Mouse (Mus musculus): ENCODE data around the gene Btbd16. TPM values are rescaled to one million over a fixed set of nuclear protein-coding genes. Genes with fewer than 3 reads are reported as not detected.

Btbd16 gene
- polyA plus RNA-seq, 1 experiment from 2014 or later, result not detected

DNA sequence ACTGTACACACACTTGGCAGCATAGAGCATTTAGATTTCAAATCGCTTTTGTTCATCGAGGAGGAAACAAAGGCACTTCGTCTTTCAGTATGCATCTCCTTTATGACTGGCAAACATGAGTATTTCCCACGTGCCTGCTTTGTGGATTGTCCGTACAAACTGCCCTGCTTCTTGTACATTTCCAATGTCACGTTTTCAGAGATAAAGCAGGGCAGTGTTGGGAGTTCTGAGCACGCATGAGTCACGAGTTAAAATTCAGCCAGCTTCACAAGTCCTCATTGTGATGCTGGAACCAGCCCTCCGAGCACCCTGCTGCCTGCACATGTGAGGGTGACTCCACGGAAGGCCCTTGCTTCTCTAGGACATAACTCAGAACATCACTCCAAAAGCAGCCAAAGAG lies 45.8 kb downstream of the Btbd16 start:
- Histone ChIP-seq H3K36me3 (ENCODE audit: insufficient read depth, low read length) (no peaks in the 10 kb centered on the region), H3K27ac (no peak overlapping the region), H3K4me2 (ENCODE audit: low read length) (no peak overlapping the region), H3K9me3 (replicated peaks; ENCODE audit: low read length) (no peaks in the 10 kb centered on the region), H3K4me1 (replicated peaks; ENCODE audit: insufficient read depth, low read length) (no peaks in the 10 kb centered on the region), H3K27me3 (ENCODE audit: insufficient read depth, low read length) (no peaks in the 10 kb centered on the region), H3K9ac (ENCODE audit: low read depth, low read length) (no peak overlapping the region), H3K4me3 (replicated peaks; ENCODE audit: low read depth, low read length) (no peak overlapping the region)
- 62% methylated on average over 10 of the region's 10 CpGs for WGBS
- DNase-seq (ENCODE audit: low spot score) (no peak), ATAC-seq (replicated peaks; ENCODE audit: low FRiP score, low read depth) (no peak)
- TF ChIP-seq CTCF (IDR thresholded peaks at IDR 0.05; ENCODE audit: low read depth), result no peak

- no peaks in the 10 kb centered on the region for H3K4me1 ChIP-seq (replicated peaks; ENCODE audit: insufficient read depth, low read length)
- H3K27me3 ChIP-seq (ENCODE audit: insufficient read depth, low read length), result no peaks in the 10 kb centered on the region
- TF ChIP-seq CTCF (IDR thresholded peaks at IDR 0.05; ENCODE audit: low read depth), result no peak
- H3K9ac ChIP-seq (ENCODE audit: low read depth, low read length), result no peak overlapping the region
- no peak overlapping the region for H3K4me2 ChIP-seq (ENCODE audit: low read length)
- H3K9me3 ChIP-seq (replicated peaks; ENCODE audit: low read length), result no peaks in the 10 kb centered on the region
- WGBS, result 66% methylated on average over 9 of the region's 9 CpGs
- no peak overlapping the region for H3K4me3 ChIP-seq (replicated peaks; ENCODE audit: low read depth, low read length)
- no peak overlapping the region for H3K27ac ChIP-seq
- DNase-seq (ENCODE audit: low spot score) (no peak), ATAC-seq (replicated peaks; ENCODE audit: low FRiP score, low read depth) (no peak)
- no peaks in the 10 kb centered on the region for H3K36me3 ChIP-seq (ENCODE audit: insufficient read depth, low read length)
Observed at GRCm38 (mm10) chr7:130823992-130824391, 50.1 kb downstream of the Btbd16 start.

DNA sequence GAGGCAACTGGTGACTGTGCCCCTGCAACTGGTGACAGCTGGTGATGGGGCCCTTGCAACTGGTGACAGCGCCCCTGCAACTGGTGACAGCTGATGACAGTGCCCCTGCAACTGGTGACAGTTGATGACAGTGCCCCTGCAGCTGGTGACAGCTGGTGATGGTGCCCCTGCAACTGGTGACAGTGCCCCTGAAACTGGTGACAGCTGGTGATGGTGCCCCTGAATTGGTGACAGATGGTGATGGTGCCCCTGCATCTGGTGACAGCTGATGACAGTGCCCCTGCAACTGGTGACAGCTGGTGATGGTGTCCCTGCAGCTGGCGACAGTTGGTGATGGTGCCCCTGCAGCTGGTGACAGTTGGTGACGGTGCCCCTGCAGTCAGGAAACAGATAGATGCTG lies 52.5 kb downstream of the Btbd16 start:
- no peak for DNase-seq (ENCODE audit: low spot score)
- H3K4me1 ChIP-seq (replicated peaks; ENCODE audit: insufficient read depth, low read length), result no peaks in the 10 kb centered on the region
- H3K4me3 ChIP-seq (replicated peaks; ENCODE audit: low read depth, low read length), result no peak overlapping the region
- no peaks in the 10 kb centered on the region for H3K36me3 ChIP-seq (ENCODE audit: insufficient read depth, low read length)
- H3K27me3 ChIP-seq (ENCODE audit: insufficient read depth, low read length), result no peaks in the 10 kb centered on the region
- no peak for ATAC-seq (replicated peaks; ENCODE audit: low FRiP score, low read depth)
- 79% methylated on average over 3 of the region's 3 CpGs for WGBS
- no peak overlapping the region for H3K4me2 ChIP-seq (ENCODE audit: low read length)
- no peak overlapping the region for H3K9ac ChIP-seq (ENCODE audit: low read depth, low read length)
- no peak overlapping the region for H3K27ac ChIP-seq
- H3K9me3 ChIP-seq (replicated peaks; ENCODE audit: low read length), result no peaks in the 10 kb centered on the region
- no peak for TF ChIP-seq CTCF (IDR thresholded peaks at IDR 0.05; ENCODE audit: low read depth)

GRCm38 (mm10) chr7:130827431-130827830 lies 53.6 kb downstream of the Btbd16 start:
- peak; percentile 88 for TF ChIP-seq CTCF (IDR thresholded peaks at IDR 0.05; ENCODE audit: low read depth)

GRCm38 (mm10) chr7:130827844-130828403 lies 54.1 kb downstream of the Btbd16 start:
- Histone ChIP-seq H3K9ac (ENCODE audit: low read depth, low read length) (no peak overlapping the region), H3K4me1 (replicated peaks; ENCODE audit: insufficient read depth, low read length) (no peaks in the 10 kb centered on the region), H3K9me3 (replicated peaks; ENCODE audit: low read length) (no peaks in the 10 kb centered on the region), H3K4me3 (replicated peaks; ENCODE audit: low read depth, low read length) (no peak overlapping the region), H3K27me3 (ENCODE audit: insufficient read depth, low read length) (no peaks in the 10 kb centered on the region), H3K27ac (no peak overlapping the region), H3K36me3 (ENCODE audit: insufficient read depth, low read length) (no peaks in the 10 kb centered on the region), H3K4me2 (ENCODE audit: low read length) (no peak overlapping the region)
- no peak for DNase-seq (ENCODE audit: low spot score)
- no peak for ATAC-seq (replicated peaks; ENCODE audit: low FRiP score, low read depth)
- 90% methylated on average over 9 of the region's 9 CpGs for WGBS
- no peak for TF ChIP-seq CTCF (IDR thresholded peaks at IDR 0.05; ENCODE audit: low read depth)

More at GRCm38 (mm10) chr7:130827431-130827830, 53.6 kb downstream of the Btbd16 start:
- no peak overlapping the region for H3K4me3 ChIP-seq (replicated peaks; ENCODE audit: low read depth, low read length)
- 38% methylated on average over 3 of the region's 3 CpGs for WGBS
- no peak overlapping the region for H3K27ac ChIP-seq
- 0 out of 2 replicates have a peak, but pooled peaks have one; percentile 10 for ATAC-seq (replicated peaks; ENCODE audit: low FRiP score, low read depth)
- H3K4me1 ChIP-seq (replicated peaks; ENCODE audit: insufficient read depth, low read length), result no peaks in the 10 kb centered on the region
- no peaks in the 10 kb centered on the region for H3K36me3 ChIP-seq (ENCODE audit: insufficient read depth, low read length)
- DNase-seq (ENCODE audit: low spot score), result peak; percentile 75
- H3K27me3 ChIP-seq (ENCODE audit: insufficient read depth, low read length), result no peaks in the 10 kb centered on the region
- no peak overlapping the region for H3K4me2 ChIP-seq (ENCODE audit: low read length)
- no peaks in the 10 kb centered on the region for H3K9me3 ChIP-seq (replicated peaks; ENCODE audit: low read length)
- H3K9ac ChIP-seq (ENCODE audit: low read depth, low read length), result no peak overlapping the region

DNA sequence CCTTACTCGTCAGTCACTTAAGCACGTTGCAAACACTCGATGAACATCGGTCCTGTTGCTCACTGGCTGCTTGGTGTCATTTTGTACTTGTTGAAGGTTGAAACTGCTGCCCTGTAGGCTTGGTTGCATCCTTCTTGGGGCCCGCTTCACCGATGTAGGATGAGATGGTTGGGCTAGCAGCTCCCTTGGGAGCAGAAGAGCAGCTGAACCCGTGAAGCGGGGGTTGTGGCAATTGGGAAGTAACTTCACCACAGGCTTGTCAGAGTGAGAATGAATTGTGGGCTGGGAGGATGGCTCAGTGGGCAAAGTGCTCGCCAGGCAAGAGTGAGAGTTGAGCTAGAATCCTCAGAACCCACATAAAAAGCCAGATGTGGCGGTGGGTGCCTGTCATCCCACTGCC lies 54.6 kb downstream of the Btbd16 start:
- no peaks in the 10 kb centered on the region for H3K9me3 ChIP-seq (replicated peaks; ENCODE audit: low read length)
- no peaks in the 10 kb centered on the region for H3K4me1 ChIP-seq (replicated peaks; ENCODE audit: insufficient read depth, low read length)
- DNase-seq (ENCODE audit: low spot score), result no peak
- no peak for TF ChIP-seq CTCF (IDR thresholded peaks at IDR 0.05; ENCODE audit: low read depth)
- no peak overlapping the region for H3K4me3 ChIP-seq (replicated peaks; ENCODE audit: low read depth, low read length)
- no peaks in the 10 kb centered on the region for H3K36me3 ChIP-seq (ENCODE audit: insufficient read depth, low read length)
- no peaks in the 10 kb centered on the region for H3K27me3 ChIP-seq (ENCODE audit: insufficient read depth, low read length)
- no peak overlapping the region for H3K4me2 ChIP-seq (ENCODE audit: low read length)
- H3K9ac ChIP-seq (ENCODE audit: low read depth, low read length), result no peak overlapping the region
- no peak for ATAC-seq (replicated peaks; ENCODE audit: low FRiP score, low read depth)
- H3K27ac ChIP-seq, result no peak overlapping the region
- WGBS, result 81% methylated on average over 10 of the region's 10 CpGs

GRCm38 (mm10) chr7:130831586-130831985 lies 57.7 kb downstream of the Btbd16 start:
- no peak for TF ChIP-seq CTCF (IDR thresholded peaks at IDR 0.05; ENCODE audit: low read depth)

More at GRCm38 (mm10) chr7:130831586-130831985, 57.7 kb downstream of the Btbd16 start:
- Histone ChIP-seq H3K27me3 (ENCODE audit: insufficient read depth, low read length) (no peaks in the 10 kb centered on the region), H3K4me3 (replicated peaks; ENCODE audit: low read depth, low read length) (no peak overlapping the region), H3K36me3 (ENCODE audit: insufficient read depth, low read length) (no peaks in the 10 kb centered on the region), H3K27ac (no peak overlapping the region), H3K9ac (ENCODE audit: low read depth, low read length) (no peak overlapping the region), H3K9me3 (replicated peaks; ENCODE audit: low read length) (no peaks in the 10 kb centered on the region), H3K4me2 (ENCODE audit: low read length) (no peak overlapping the region), H3K4me1 (replicated peaks; ENCODE audit: insufficient read depth, low read length) (0 out of 2 replicates have a peak, but pooled peaks cover 5% of the 10 kb centered on the region)
- 95% methylated on average over 5 of the region's 5 CpGs for WGBS
- no peak for ATAC-seq (replicated peaks; ENCODE audit: low FRiP score, low read depth)
- DNase-seq (ENCODE audit: low spot score), result no peak

All from kidney, postnatal 0 days (tissue).